Mouse (Mus musculus): ENCODE measurements around the gene Gpr87. TPM values are rescaled to one million over a fixed set of nuclear protein-coding genes. Genes with fewer than 3 reads are reported as not detected.
"Not testable (repeated sequence)": the region's sequence is repeated elsewhere in the genome, so short reads cannot be mapped to it uniquely, and the experiment has no call there.

Gpr87 gene
- polyA plus RNA-seq, 1 experiment from 2014 or later: not detected

DNA sequence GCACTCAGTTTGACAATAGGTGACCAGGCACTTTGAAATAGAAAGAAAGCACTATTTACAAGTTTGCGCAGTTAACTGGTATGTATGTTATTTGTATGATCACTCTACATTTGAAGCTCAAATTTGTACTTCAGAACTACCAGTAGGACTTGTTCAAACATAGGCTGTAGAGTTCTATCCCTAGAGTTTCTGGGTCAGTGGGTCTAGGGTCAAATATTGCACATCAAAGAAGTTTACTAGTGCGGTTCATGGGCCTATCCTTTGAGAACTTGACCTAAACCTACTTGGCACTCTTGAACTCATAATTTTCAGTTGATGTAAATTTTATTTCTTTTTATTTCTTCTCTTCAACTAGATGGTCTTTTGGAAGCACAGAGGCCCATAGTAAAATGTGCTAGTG, 44.3 kb downstream of the Gpr87 start:
- no peak for TF ChIP-seq CTCF (IDR thresholded peaks at IDR 0.05; ENCODE audit: low read depth)

DNA sequence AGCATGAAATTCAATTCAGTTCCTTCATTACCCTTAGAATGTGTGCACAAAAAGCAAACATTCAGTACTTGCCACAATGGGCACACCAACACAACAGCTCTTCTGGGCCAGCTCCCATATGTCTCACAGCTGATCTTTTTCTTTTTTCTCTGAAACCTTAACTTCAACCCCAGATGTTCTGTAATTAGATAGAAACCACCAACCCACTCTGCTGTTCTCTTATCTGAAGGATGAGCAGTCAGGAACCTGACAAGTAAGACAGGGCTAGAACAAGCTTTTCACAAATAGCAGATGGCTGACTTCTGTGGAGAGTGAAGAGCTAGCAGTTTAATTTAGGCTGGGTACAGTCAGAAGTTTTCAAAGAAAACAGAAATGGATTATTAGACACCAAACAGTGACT, 45.3 kb downstream of the Gpr87 start:
- TF ChIP-seq CTCF (IDR thresholded peaks at IDR 0.05; ENCODE audit: low read depth): no peak
- ATAC-seq: no peak
- H3K9ac ChIP-seq (ENCODE audit: low read depth, low read length): no peak overlapping the region

More for the DNA sequence above, 44.3 kb downstream of the Gpr87 start:
- Histone ChIP-seq H3K4me3 (ENCODE audit: low read depth, low read length) (no peak overlapping the region), H3K36me3 (ENCODE audit: control insufficient read depth, insufficient read depth) (no peaks in the 10 kb centered on the region), H3K4me1 (replicated peaks; ENCODE audit: control insufficient read depth, insufficient read depth, low read length) (no peaks in the 10 kb centered on the region), H3K4me2 (replicated peaks; ENCODE audit: low read depth) (no peak overlapping the region), H3K9me3 (ENCODE audit: control insufficient read depth) (no peaks in the 10 kb centered on the region), H3K27ac (ENCODE audit: low read depth, low read length) (no peak overlapping the region), H3K9ac (ENCODE audit: low read depth, low read length) (no peak overlapping the region), H3K27me3 (replicated peaks; ENCODE audit: control insufficient read depth, insufficient read depth, low read length) (no peaks in the 10 kb centered on the region)
- 97% methylated on average over 2 of the region's 2 CpGs for WGBS
- no peak for ATAC-seq

DNA sequence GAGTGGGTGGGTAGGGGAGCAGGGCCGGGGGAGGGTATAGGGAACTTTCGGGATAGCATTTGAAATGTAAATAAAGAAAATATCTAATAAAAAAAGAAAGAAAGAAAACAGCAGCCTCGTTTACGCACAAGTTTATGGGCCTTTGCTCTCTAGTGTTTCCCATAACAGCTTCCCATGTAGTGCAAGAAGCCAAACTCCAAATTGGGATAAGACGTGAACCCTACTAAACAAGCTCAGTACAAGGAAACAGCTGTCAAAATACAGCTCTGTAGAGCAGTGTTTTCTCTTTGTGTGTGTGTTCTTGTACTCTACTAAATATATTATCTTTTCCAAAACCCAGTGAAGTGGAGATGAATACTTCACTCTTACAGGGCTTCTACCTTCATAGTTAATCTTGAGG, 49.7 kb downstream of the Gpr87 start:
- WGBS: 67% methylated on average over 5 of the region's 5 CpGs
- H3K4me3 ChIP-seq (ENCODE audit: low read depth, low read length): no peak overlapping the region
- no peaks in the 10 kb centered on the region for H3K4me1 ChIP-seq (replicated peaks; ENCODE audit: control insufficient read depth, insufficient read depth, low read length)
- H3K27me3 ChIP-seq (replicated peaks; ENCODE audit: control insufficient read depth, insufficient read depth, low read length): no peaks in the 10 kb centered on the region
- TF ChIP-seq CTCF (IDR thresholded peaks at IDR 0.05; ENCODE audit: low read depth): no peak
- no peak overlapping the region for H3K4me2 ChIP-seq (replicated peaks; ENCODE audit: low read depth)
- no peaks in the 10 kb centered on the region for H3K36me3 ChIP-seq (ENCODE audit: control insufficient read depth, insufficient read depth)
- H3K9me3 ChIP-seq (ENCODE audit: control insufficient read depth): no peaks in the 10 kb centered on the region
- H3K27ac ChIP-seq (ENCODE audit: low read depth, low read length): no peak overlapping the region
- no peak for ATAC-seq
- no peak overlapping the region for H3K9ac ChIP-seq (ENCODE audit: low read depth, low read length)

More for the DNA sequence above, 45.3 kb downstream of the Gpr87 start:
- no peak overlapping the region for H3K4me2 ChIP-seq (replicated peaks; ENCODE audit: low read depth)
- no peaks in the 10 kb centered on the region for H3K36me3 ChIP-seq (ENCODE audit: control insufficient read depth, insufficient read depth)
- no peak overlapping the region for H3K4me3 ChIP-seq (ENCODE audit: low read depth, low read length)
- H3K27ac ChIP-seq (ENCODE audit: low read depth, low read length): no peak overlapping the region
- H3K4me1 ChIP-seq (replicated peaks; ENCODE audit: control insufficient read depth, insufficient read depth, low read length): no peaks in the 10 kb centered on the region
- no peaks in the 10 kb centered on the region for H3K9me3 ChIP-seq (ENCODE audit: control insufficient read depth)
- no peaks in the 10 kb centered on the region for H3K27me3 ChIP-seq (replicated peaks; ENCODE audit: control insufficient read depth, insufficient read depth, low read length)

DNA sequence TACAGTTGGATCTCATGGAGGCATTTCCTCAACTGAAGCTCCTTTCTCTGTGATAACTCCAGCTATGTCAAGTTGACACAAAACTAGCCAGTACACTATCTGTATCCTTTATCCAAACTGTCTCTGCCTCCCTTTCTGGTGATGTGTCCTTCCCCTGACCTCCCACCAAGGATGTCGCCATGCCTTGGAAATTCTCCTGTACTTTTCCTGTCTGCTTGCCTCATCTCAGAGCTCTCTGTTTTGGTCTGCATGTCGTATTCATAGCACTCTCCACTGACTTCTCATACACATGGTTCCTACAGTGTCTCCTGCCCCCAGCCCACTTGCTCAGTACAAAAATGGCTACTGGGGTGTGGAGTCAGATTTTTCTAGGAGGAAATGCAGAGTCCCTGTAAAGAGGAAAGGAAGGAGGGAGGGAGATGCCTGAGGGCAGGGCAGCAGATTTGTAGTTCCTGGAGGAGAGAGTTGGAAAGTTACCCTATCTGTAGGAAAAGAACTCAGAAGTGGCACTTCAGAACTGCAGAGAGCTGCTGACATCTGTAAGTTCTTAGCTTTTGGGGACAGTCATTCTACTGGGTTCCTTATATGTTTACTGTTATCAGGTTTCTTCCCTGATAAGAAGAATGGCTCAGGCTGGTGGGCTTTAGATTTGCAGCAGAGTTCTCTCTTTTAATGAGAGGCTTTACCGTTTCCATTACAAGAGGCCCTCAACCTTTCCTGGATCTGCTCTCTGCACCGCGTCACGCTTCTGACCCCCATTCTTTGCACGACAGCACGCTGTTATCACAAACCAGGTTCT, 53.2 kb downstream of the Gpr87 start:
- TF ChIP-seq CTCF (IDR thresholded peaks at IDR 0.05; ENCODE audit: low read depth): no peak
- no peak overlapping the region for H3K4me3 ChIP-seq (ENCODE audit: low read depth, low read length)
- H3K4me1 ChIP-seq (replicated peaks; ENCODE audit: control insufficient read depth, insufficient read depth, low read length): no peaks in the 10 kb centered on the region
- H3K36me3 ChIP-seq (ENCODE audit: control insufficient read depth, insufficient read depth): no peaks in the 10 kb centered on the region
- 76% methylated on average over 8 of the region's 8 CpGs for WGBS
- no peaks in the 10 kb centered on the region for H3K27me3 ChIP-seq (replicated peaks; ENCODE audit: control insufficient read depth, insufficient read depth, low read length)
- H3K9me3 ChIP-seq (ENCODE audit: control insufficient read depth): no peaks in the 10 kb centered on the region
- H3K9ac ChIP-seq (ENCODE audit: low read depth, low read length): no peak overlapping the region
- no peak overlapping the region for H3K4me2 ChIP-seq (replicated peaks; ENCODE audit: low read depth)
- H3K27ac ChIP-seq (ENCODE audit: low read depth, low read length): no peak overlapping the region
- ATAC-seq: no peak

DNA sequence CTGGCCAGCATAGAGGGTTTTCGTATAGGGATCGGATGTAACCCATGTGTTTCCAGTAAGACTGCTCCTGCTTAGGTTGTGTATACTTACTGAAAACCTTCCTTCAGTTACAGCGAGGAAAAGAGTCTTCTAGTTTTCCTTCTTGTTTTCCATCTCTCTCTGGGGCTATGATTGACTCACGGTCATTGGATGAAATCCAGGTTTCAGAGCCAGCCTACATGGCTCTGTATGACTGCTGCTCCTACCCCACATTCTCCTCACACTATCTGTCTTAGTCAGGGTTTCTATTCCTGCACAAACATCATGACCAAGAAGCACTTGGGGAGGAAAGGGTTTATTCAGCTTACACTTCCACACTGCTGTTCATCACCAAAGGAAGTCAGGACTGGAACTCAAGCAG, 54.0 kb downstream of the Gpr87 start:
- H3K27me3 ChIP-seq (replicated peaks; ENCODE audit: control insufficient read depth, insufficient read depth, low read length); H3K9ac ChIP-seq (ENCODE audit: low read depth, low read length); H3K4me3 ChIP-seq (ENCODE audit: low read depth, low read length); H3K4me1 ChIP-seq (replicated peaks; ENCODE audit: control insufficient read depth, insufficient read depth, low read length); H3K4me2 ChIP-seq (replicated peaks; ENCODE audit: low read depth); H3K27ac ChIP-seq (ENCODE audit: low read depth, low read length); ATAC-seq; H3K36me3 ChIP-seq (ENCODE audit: control insufficient read depth, insufficient read depth); H3K9me3 ChIP-seq (ENCODE audit: control insufficient read depth): not testable (repeated sequence)
- 89% methylated on average over 4 of the region's 4 CpGs for WGBS

DNA sequence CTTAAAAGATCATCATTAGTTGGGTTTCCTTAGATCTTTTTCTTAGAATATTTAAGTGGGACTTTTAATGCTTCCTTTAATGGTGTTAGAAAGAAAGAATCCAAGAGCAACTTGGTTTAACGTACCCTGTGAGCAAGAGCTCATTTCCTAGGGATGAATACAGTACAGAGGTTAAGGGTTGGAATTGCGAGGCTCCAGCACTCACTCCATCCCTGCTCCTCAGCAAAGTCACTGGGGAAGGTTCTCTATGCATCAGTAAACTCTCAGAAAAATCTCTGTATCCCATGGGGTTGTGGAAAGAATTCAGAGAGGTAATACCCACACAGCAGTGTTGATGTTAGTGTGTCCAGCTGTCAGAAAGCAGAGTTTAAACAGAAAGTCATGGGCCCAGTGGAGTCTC, 54.8 kb downstream of the Gpr87 start:
- ATAC-seq: no peak
- Histone ChIP-seq H3K27ac (ENCODE audit: low read depth, low read length) (no peak overlapping the region), H3K9me3 (ENCODE audit: control insufficient read depth) (no peaks in the 10 kb centered on the region), H3K36me3 (ENCODE audit: control insufficient read depth, insufficient read depth) (no peaks in the 10 kb centered on the region), H3K4me3 (ENCODE audit: low read depth, low read length) (no peak overlapping the region), H3K4me1 (replicated peaks; ENCODE audit: control insufficient read depth, insufficient read depth, low read length) (no peaks in the 10 kb centered on the region), H3K4me2 (replicated peaks; ENCODE audit: low read depth) (no peak overlapping the region), H3K9ac (ENCODE audit: low read depth, low read length) (no peak overlapping the region), H3K27me3 (replicated peaks; ENCODE audit: control insufficient read depth, insufficient read depth, low read length) (no peaks in the 10 kb centered on the region)
- TF ChIP-seq CTCF (IDR thresholded peaks at IDR 0.05; ENCODE audit: low read depth): no peak
- 62% methylated on average over 2 of the region's 2 CpGs for WGBS

DNA sequence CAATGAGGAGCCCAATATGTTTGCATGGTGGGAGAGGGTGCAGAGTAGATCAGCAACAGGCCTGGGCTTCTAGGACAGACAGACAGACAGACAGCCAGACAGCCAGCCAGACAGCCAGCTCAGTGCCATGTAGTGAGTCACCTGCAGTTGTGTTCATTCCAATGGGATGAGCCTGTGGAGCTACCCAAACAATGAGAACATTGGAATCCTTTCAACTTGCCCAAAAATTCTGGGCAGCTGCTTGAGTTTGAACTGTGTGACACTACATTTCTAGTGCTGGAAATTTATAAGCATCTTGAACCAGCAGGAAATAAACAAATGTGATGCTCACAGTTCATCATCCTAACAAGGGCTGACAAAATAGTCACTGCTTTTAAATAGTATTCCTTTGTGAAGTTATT, 55.3 kb downstream of the Gpr87 start:
- ATAC-seq: no peak
- TF ChIP-seq CTCF (IDR thresholded peaks at IDR 0.05; ENCODE audit: low read depth): no peak
- Histone ChIP-seq H3K27me3 (replicated peaks; ENCODE audit: control insufficient read depth, insufficient read depth, low read length) (no peaks in the 10 kb centered on the region), H3K36me3 (ENCODE audit: control insufficient read depth, insufficient read depth) (no peaks in the 10 kb centered on the region), H3K9ac (ENCODE audit: low read depth, low read length) (no peak overlapping the region), H3K9me3 (ENCODE audit: control insufficient read depth) (no peaks in the 10 kb centered on the region), H3K4me3 (ENCODE audit: low read depth, low read length) (no peak overlapping the region), H3K4me2 (replicated peaks; ENCODE audit: low read depth) (no peak overlapping the region), H3K27ac (ENCODE audit: low read depth, low read length) (no peak overlapping the region), H3K4me1 (replicated peaks; ENCODE audit: control insufficient read depth, insufficient read depth, low read length) (no peaks in the 10 kb centered on the region)

Data from intestine, postnatal 0 days (tissue).